Mouse (Mus musculus): Measurements from ENCODE around the gene F12.

- no peak for TF ChIP-seq CTCF (conservative IDR thresholded peaks at IDR 0.05; ENCODE audit: low read length)
- no peak for TF ChIP-seq POU5F1 (IDR thresholded peaks at IDR 0.05; ENCODE audit: borderline replicate concordance, low read length)
- no peak for TF ChIP-seq NANOG (IDR thresholded peaks at IDR 0.05; ENCODE audit: borderline replicate concordance, low read length)
These were observed 13.8 kb downstream of the F12 start for GRCm38 (mm10) chr13:55412643-55413307.

Data from E14TG2a.4 (cell line).